Mouse (Mus musculus) retina, postnatal 1 day (tissue): ENCODE results near the gene Bco1.

ENCODE experiments used
- DNase-seq: peaks from one replicate; pipeline ENCODE4 v3.0.0-alpha.2; 2012

Bco1 gene

GRCm38 (mm10) chr8:117156149-117156548, 60.5 kb downstream of the Bco1 start:
- no peak for DNase-seq

- DNase-seq: no peak
Measured at GRCm38 (mm10) chr8:117156866-117157768, 61.5 kb downstream of the Bco1 start.

- DNase-seq: peak; percentile 98
Measured at GRCm38 (mm10) chr8:117157769-117158091, 62.1 kb downstream of the Bco1 start.

GRCm38 (mm10) chr8:117158135-117158761, 62.6 kb downstream of the Bco1 start, which contains the start of gene Gan:
Gan (plus strand) TSS chr8:117158135.
- DNase-seq: peak; percentile 54

GRCm38 (mm10) chr8:117159031-117159430, 63.4 kb downstream of the Bco1 start:
- DNase-seq: no peak

GRCm38 (mm10) chr8:117164912-117165311, 69.3 kb downstream of the Bco1 start:
- DNase-seq: no peak

- no peak for DNase-seq
Measured at GRCm38 (mm10) chr8:117165542-117165941, 69.9 kb downstream of the Bco1 start.

GRCm38 (mm10) chr8:117166515-117166914, 70.9 kb downstream of the Bco1 start:
- DNase-seq: no peak

- no peak for DNase-seq
Measured at GRCm38 (mm10) chr8:117167243-117167883, 71.7 kb downstream of the Bco1 start.

GRCm38 (mm10) chr8:117168378-117168777, 72.7 kb downstream of the Bco1 start:
- no peak for DNase-seq

- no peak for DNase-seq
Measured at GRCm38 (mm10) chr8:117171826-117172225, 76.2 kb downstream of the Bco1 start.

- peak; percentile 17 for DNase-seq
Measured at GRCm38 (mm10) chr8:117172904-117173303, 77.2 kb downstream of the Bco1 start.

GRCm38 (mm10) chr8:117173690-117174089, 78.0 kb downstream of the Bco1 start:
- DNase-seq: no peak

GRCm38 (mm10) chr8:117174536-117174935, 78.9 kb downstream of the Bco1 start:
- DNase-seq: no peak

GRCm38 (mm10) chr8:117176308-117176707, 80.7 kb downstream of the Bco1 start:
- DNase-seq: no peak

GRCm38 (mm10) chr8:117177236-117177635, 81.6 kb downstream of the Bco1 start:
- no peak for DNase-seq

- no peak for DNase-seq
Measured at GRCm38 (mm10) chr8:117178039-117178438, 82.4 kb downstream of the Bco1 start.

GRCm38 (mm10) chr8:117178676-117179075, 83.0 kb downstream of the Bco1 start:
- DNase-seq: no peak

GRCm38 (mm10) chr8:117182746-117183145, 87.1 kb downstream of the Bco1 start:
- no peak for DNase-seq
